Mouse (Mus musculus) testis, adult 2 months (tissue): ENCODE data around the gene Nudt17.

Source experiments
- CTCF ChIP-seq: fragments of 200-500 bp; IDR thresholded peaks from 2 replicates; pipeline ENCODE4 v1.5.1; 2012; ENCODE audit warnings: low read depth, mild to moderate bottlenecking, inconsistent platforms, low read length, moderate library complexity; ENCODE audit not compliant: control insufficient read depth, insufficient read depth, insufficient replicate concordance
- POLR2A ChIP-seq: fragments of 200-500 bp; IDR thresholded peaks from 2 replicates; pipeline ENCODE4 v1.6.1; 2012; ENCODE audit warnings: low read depth, mild to moderate bottlenecking, inconsistent platforms, low read length, moderate library complexity; ENCODE audit not compliant: control insufficient read depth

- TF ChIP-seq CTCF (no peak), POLR2A (no peak)
Observed at GRCm38 (mm10) chr3:96746829-96747228, 38.5 kb upstream of the Nudt17 start.
